Mouse (Mus musculus) lung, adult 10 weeks (tissue): ENCODE results near the gene Gtf3c4. TPM values are rescaled to one million over a fixed set of nuclear protein-coding genes. Genes with fewer than 3 reads are reported as not detected.

Experiments used
- polyA plus RNA-seq: library from polyadenylated mRNA; stranded (reverse); fragments of 350-450 nt; fragmentation: Illumina TruSeq; extraction: RNeasy Lipid Tissue Mini Kit (QIAGEN cat#74804); gene quantifications from one replicate; pipeline ENCODE4 v1.2.3, GENCODE M21; 2014; ENCODE audit warnings: low read depth, low replicate concordance; ENCODE audit not compliant: insufficient read depth

Gtf3c4 gene
- 4.9 TPM for polyA plus RNA-seq

GRCm38 (mm10) chr2:28840222-28840951 lies at the start of gene Gtf3c4, which contains the start of gene Ddx31:
TSS of gene Gtf3c4 (minus strand) at chr2:28840360.
TSS of gene Ddx31 (plus strand) at chr2:28840406.

Other genes with a start within 250 kb of the Gtf3c4 start
- 0.18 TPM for gene Gfi1b, start 218.4 kb downstream of the Gtf3c4 start, polyA plus RNA-seq
- gene Tsc1, start 199.1 kb downstream of the Gtf3c4 start, polyA plus RNA-seq = 4.4 TPM
- gene Spaca9, start 140.6 kb downstream of the Gtf3c4 start, polyA plus RNA-seq = 21.6 TPM
- gene Ak8, start 140.2 kb downstream of the Gtf3c4 start, polyA plus RNA-seq = 5.4 TPM
- gene Ddx31, start within 50 bp of the Gtf3c4 start, polyA plus RNA-seq = 4.0 TPM
- gene Barhl1, start 76.3 kb upstream of the Gtf3c4 start, polyA plus RNA-seq = not detected
- 4.9 TPM for gene Cfap77, start 214.7 kb upstream of the Gtf3c4 start, polyA plus RNA-seq
- 6.1 TPM for gene Ttf1, start 219.9 kb upstream of the Gtf3c4 start, polyA plus RNA-seq